Mouse (Mus musculus): ENCODE results near the gene Fry.

GRCm38 (mm10) chr5:150287949-150288348 lies 169.5 kb downstream of the Fry start:
- TF ChIP-seq CTCF (IDR thresholded peaks at IDR 0.05; ENCODE audit: extremely low read depth, insufficient read length, insufficient replicate concordance, low read depth, low read length): no peak
- no peak for TF ChIP-seq POLR2A (IDR thresholded peaks at IDR 0.05; ENCODE audit: low read depth, low read length)
